Mouse (Mus musculus): Measurements from ENCODE around the gene Mrps26. TPM values are rescaled to one million over a fixed set of nuclear protein-coding genes. Genes with fewer than 3 reads are reported as not detected.

The Mrps26 gene
- polyA plus RNA-seq, 1 experiment = 86.9 TPM

- TF ChIP-seq POLR2A (IDR thresholded peaks at IDR 0.05; ENCODE audit: extremely low read depth, insufficient read depth, low read length) (no peak), CTCF (IDR thresholded peaks at IDR 0.05; ENCODE audit: extremely low read depth, insufficient read depth, low read length) (no peak)
- Histone ChIP-seq H3K4me1 (ENCODE audit: control insufficient read depth, insufficient read depth, low read length) (no peaks in the 10 kb centered on the region), H3K27ac (ENCODE audit: insufficient read depth, low read length) (no peak overlapping the region), H3K4me3 (ENCODE audit: insufficient read depth, low read length) (no peak overlapping the region)
Measured at GRCm38 (mm10) chr2:130583902-130584560, 20.5 kb downstream of the Mrps26 start.

- TF ChIP-seq POLR2A (IDR thresholded peaks at IDR 0.05; ENCODE audit: extremely low read depth, insufficient read depth, low read length) (no peak), CTCF (IDR thresholded peaks at IDR 0.05; ENCODE audit: extremely low read depth, insufficient read depth, low read length) (no peak)
- Histone ChIP-seq H3K27ac (ENCODE audit: insufficient read depth, low read length) (no peak overlapping the region), H3K4me1 (ENCODE audit: control insufficient read depth, insufficient read depth, low read length) (no peaks in the 10 kb centered on the region), H3K4me3 (ENCODE audit: insufficient read depth, low read length) (no peak overlapping the region)
Measured at GRCm38 (mm10) chr2:130586016-130586415, 22.5 kb downstream of the Mrps26 start.

DNA sequence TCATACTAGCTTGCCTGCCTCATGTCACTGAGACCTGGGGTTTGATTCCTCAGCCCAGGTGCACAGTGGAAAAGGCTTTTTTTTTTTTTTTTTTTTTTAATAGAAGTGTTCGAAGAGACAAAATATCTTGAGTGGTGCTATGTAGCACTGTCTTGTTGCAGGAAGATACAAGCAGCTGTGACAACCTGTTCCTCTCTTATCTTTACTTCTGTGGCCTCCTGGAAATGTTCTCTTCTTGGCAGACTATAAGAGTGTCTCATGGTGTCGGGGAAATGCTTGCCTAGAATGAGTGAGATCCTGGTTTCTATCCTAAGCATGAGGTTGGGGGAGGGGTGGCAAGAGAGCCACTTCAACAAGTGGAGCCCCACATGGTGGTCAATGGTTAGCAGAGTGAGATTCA lies 24.8 kb downstream of the Mrps26 start:
- Histone ChIP-seq H3K4me3 (ENCODE audit: insufficient read depth, low read length) (no peak overlapping the region), H3K4me1 (ENCODE audit: control insufficient read depth, insufficient read depth, low read length) (no peaks in the 10 kb centered on the region), H3K27ac (ENCODE audit: insufficient read depth, low read length) (no peak overlapping the region)
- TF ChIP-seq POLR2A (IDR thresholded peaks at IDR 0.05; ENCODE audit: extremely low read depth, insufficient read depth, low read length) (no peak), CTCF (IDR thresholded peaks at IDR 0.05; ENCODE audit: extremely low read depth, insufficient read depth, low read length) (no peak)

- no peaks in the 10 kb centered on the region for H3K4me1 ChIP-seq (ENCODE audit: control insufficient read depth, insufficient read depth, low read length)
- H3K27ac ChIP-seq (ENCODE audit: insufficient read depth, low read length) = no peak overlapping the region
- TF ChIP-seq CTCF (IDR thresholded peaks at IDR 0.05; ENCODE audit: extremely low read depth, insufficient read depth, low read length) (no peak), POLR2A (IDR thresholded peaks at IDR 0.05; ENCODE audit: extremely low read depth, insufficient read depth, low read length) (no peak)
- no peak overlapping the region for H3K4me3 ChIP-seq (ENCODE audit: insufficient read depth, low read length)
Measured at GRCm38 (mm10) chr2:130589157-130589556, 25.6 kb downstream of the Mrps26 start.

DNA sequence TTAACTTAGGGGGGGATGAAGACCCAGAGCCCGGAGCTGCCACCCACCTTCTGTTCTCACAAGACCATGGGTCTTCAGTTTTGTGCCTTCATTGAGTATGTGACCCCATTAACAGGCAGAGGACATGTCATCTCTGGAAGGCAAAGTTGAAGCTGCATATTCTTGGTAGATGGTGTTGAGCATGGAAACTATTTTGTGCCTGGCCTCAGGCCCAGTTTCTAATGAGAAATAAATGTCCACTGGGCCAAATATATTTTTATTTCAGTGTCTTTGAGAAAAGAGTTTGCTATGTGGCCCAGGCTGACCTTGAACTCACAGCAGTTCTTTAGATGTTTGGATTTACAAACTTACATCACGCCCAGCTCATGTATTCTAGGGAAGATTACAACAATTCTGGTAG lies 26.2 kb downstream of the Mrps26 start:
- H3K4me3 ChIP-seq (ENCODE audit: insufficient read depth, low read length) = no peak overlapping the region
- H3K4me1 ChIP-seq (ENCODE audit: control insufficient read depth, insufficient read depth, low read length) = no peaks in the 10 kb centered on the region
- TF ChIP-seq POLR2A (IDR thresholded peaks at IDR 0.05; ENCODE audit: extremely low read depth, insufficient read depth, low read length) = no peak
- TF ChIP-seq CTCF (IDR thresholded peaks at IDR 0.05; ENCODE audit: extremely low read depth, insufficient read depth, low read length) = no peak
- no peak overlapping the region for H3K27ac ChIP-seq (ENCODE audit: insufficient read depth, low read length)

DNA sequence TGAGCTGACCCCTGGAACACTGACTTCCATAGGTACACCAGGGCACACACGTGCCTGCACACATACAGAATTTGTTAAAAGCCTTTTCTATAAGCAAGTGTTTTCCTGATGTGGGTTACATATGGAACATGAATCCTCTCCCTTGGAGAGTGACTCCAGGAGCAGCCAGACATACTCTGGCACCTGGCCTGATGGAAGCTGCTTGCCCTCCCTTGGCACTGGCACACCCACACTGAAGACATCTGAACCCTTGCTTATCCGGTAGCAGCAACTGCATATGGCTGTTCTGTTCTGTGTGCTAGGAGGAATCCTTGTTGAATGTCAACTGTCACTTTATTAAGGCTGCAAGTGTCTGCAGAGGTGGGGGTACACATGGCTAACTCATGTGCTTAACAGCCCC lies 27.5 kb downstream of the Mrps26 start:
- H3K4me3 ChIP-seq (ENCODE audit: insufficient read depth, low read length) = no peak overlapping the region
- H3K4me1 ChIP-seq (ENCODE audit: control insufficient read depth, insufficient read depth, low read length) = no peaks in the 10 kb centered on the region
- TF ChIP-seq POLR2A (IDR thresholded peaks at IDR 0.05; ENCODE audit: extremely low read depth, insufficient read depth, low read length) (no peak), CTCF (IDR thresholded peaks at IDR 0.05; ENCODE audit: extremely low read depth, insufficient read depth, low read length) (no peak)
- no peak overlapping the region for H3K27ac ChIP-seq (ENCODE audit: insufficient read depth, low read length)

- no peak overlapping the region for H3K4me3 ChIP-seq (ENCODE audit: insufficient read depth, low read length)
- H3K4me1 ChIP-seq (ENCODE audit: control insufficient read depth, insufficient read depth, low read length) = no peaks in the 10 kb centered on the region
- H3K27ac ChIP-seq (ENCODE audit: insufficient read depth, low read length) = no peak overlapping the region
- TF ChIP-seq POLR2A (IDR thresholded peaks at IDR 0.05; ENCODE audit: extremely low read depth, insufficient read depth, low read length) = no peak
- no peak for TF ChIP-seq CTCF (IDR thresholded peaks at IDR 0.05; ENCODE audit: extremely low read depth, insufficient read depth, low read length)
Measured at GRCm38 (mm10) chr2:130595596-130595995, 32.1 kb downstream of the Mrps26 start.

DNA sequence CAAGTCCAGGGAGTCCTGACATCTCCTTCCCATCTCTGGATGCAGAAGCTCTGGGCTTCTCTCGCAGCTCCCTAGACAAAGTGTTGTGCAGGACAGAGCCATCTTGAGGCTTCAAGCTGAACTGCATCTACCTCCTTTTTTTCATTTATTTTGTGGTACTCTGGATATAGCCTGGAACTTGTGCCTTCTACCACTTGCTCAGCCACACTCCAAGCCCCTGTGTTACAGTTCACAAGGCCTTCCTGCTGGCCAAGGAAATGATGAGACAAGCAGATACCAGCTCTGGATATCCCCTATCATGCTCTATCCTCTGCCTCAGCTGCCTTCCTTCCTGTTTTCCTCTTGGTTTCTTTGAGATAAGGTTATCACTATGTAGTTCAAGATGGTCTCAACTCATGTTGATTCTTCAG lies 34.1 kb downstream of the Mrps26 start:
- Histone ChIP-seq H3K27ac (ENCODE audit: insufficient read depth, low read length) (no peak overlapping the region), H3K4me3 (ENCODE audit: insufficient read depth, low read length) (no peak overlapping the region), H3K4me1 (ENCODE audit: control insufficient read depth, insufficient read depth, low read length) (no peaks in the 10 kb centered on the region)
- TF ChIP-seq CTCF (IDR thresholded peaks at IDR 0.05; ENCODE audit: extremely low read depth, insufficient read depth, low read length) (peak; percentile 71), POLR2A (IDR thresholded peaks at IDR 0.05; ENCODE audit: extremely low read depth, insufficient read depth, low read length) (no peak)

DNA sequence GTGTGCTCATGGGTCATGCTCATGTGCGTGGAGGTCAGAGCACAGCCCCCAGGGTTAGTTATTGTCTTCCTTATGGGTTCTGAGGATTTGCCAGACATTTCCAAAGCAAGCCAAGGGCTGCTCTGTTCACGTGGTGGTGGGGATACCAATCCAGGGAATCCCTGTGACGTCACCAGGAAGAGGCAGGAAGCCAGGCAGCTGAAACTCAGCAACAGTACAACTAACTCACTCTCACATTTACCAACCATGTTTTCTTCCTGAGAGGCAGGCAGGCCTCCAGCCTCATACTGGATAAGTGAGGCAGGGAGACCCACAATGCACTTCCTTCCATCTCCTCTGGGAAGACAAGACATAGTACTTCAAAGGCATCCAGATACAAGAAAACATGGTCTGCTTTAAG lies 34.9 kb downstream of the Mrps26 start:
- no peak overlapping the region for H3K4me3 ChIP-seq (ENCODE audit: insufficient read depth, low read length)
- no peaks in the 10 kb centered on the region for H3K4me1 ChIP-seq (ENCODE audit: control insufficient read depth, insufficient read depth, low read length)
- no peak overlapping the region for H3K27ac ChIP-seq (ENCODE audit: insufficient read depth, low read length)
- TF ChIP-seq CTCF (IDR thresholded peaks at IDR 0.05; ENCODE audit: extremely low read depth, insufficient read depth, low read length) = no peak
- no peak for TF ChIP-seq POLR2A (IDR thresholded peaks at IDR 0.05; ENCODE audit: extremely low read depth, insufficient read depth, low read length)

DNA sequence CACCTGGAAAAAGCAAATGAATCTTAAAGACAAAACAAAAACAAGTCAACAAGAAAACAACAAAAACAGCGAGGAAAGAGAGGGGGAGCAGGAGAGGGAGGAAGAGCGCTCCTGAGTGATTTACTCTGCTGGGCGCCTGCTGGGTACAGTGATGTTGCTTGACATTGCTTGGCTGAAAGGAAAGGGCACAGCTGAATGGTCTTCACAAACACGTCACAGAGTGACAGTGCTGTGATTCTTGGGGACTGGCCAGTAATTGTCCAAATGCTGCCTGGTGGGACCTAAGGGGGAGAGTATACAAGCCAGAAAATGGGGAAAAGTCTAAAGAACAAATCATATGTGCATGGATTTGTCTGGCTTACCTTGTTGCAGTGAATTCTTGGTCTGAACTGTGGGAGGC lies 38.7 kb downstream of the Mrps26 start:
- no peak overlapping the region for H3K4me3 ChIP-seq (ENCODE audit: insufficient read depth, low read length)
- H3K27ac ChIP-seq (ENCODE audit: insufficient read depth, low read length) = no peak overlapping the region
- TF ChIP-seq POLR2A (IDR thresholded peaks at IDR 0.05; ENCODE audit: extremely low read depth, insufficient read depth, low read length) = no peak
- no peak for TF ChIP-seq CTCF (IDR thresholded peaks at IDR 0.05; ENCODE audit: extremely low read depth, insufficient read depth, low read length)
- no peaks in the 10 kb centered on the region for H3K4me1 ChIP-seq (ENCODE audit: control insufficient read depth, insufficient read depth, low read length)
